Mouse (Mus musculus) adrenal gland, adult (tissue): ENCODE measurements around the gene Nxph3.
"Not testable (repeated sequence)": the region's sequence is repeated elsewhere in the genome, so short reads cannot be mapped to it uniquely, and the experiment has no call there.

Source experiments
- DNase-seq, 2 experiments: peaks; one replicate each; pipeline ENCODE4 v3.0.0; 2022 to 2023; ENCODE audit warnings: low spot score in 1 of 2; ENCODE audit not compliant: inconsistent age in 2 of 2

The Nxph3 gene

DNA sequence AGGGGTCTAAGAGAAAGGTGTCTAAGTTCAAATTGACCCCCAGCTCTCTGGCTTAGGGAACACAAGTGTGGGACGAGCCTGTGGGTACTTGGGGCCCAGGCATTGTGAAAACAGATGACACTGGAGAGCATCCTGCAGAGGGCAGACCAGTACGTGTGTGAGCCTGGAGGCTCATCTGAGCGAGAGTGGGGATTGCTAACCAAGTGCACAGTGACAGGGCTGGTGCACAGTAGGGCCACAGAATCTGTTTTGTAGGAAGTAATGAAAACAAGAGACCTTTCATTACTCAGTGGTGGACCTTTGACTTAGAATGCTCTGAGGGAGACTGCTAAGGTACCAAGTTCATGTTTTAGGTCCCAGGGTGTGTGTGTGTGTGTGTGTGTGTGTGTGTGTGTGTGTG lies 5.6 kb upstream of the Nxph3 start:
- peak in 1 of 2 experiments; percentile 23 for DNase-seq

DNA sequence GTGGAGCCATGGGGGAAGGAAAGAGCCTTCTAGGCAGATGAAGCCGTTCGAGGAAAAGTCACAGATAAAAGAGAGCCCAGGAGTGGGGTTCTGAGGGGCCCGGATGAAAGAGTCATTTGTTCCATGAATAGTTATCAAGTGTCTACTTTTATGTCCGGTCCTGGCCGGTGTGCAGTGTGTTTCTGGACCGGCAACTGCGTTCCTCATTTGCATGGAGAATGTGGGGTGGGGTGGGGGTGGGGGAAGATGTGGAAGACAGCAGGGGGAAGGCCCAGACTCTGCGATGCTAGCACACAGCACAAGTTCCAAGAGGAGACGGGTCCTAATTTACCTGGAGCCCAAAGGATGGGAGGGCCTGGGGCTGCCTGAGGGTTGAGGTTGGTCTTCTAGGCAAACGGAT lies 4.9 kb upstream of the Nxph3 start:
- DNase-seq = no peak

DNA sequence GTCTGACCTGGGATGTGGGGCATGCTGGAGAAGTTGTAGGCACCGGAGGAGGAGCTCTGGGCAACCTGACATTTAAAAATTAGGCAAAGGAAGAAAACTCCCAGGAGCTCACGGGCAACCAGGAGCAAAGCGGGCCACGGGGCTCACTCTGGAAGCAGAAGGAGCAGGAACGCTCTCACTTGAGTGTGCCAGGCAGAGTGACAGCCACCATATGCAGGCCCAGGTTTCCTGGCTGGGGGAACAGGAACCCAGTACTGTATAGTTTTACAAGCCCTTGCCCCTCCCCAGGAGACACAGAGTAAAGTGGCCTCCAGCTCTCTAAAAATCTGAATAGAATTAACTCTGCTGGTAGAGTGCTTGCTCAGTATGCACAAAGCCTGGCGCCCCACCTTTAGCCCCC lies 2.8 kb upstream of the Nxph3 start:
- no peak for DNase-seq

DNA sequence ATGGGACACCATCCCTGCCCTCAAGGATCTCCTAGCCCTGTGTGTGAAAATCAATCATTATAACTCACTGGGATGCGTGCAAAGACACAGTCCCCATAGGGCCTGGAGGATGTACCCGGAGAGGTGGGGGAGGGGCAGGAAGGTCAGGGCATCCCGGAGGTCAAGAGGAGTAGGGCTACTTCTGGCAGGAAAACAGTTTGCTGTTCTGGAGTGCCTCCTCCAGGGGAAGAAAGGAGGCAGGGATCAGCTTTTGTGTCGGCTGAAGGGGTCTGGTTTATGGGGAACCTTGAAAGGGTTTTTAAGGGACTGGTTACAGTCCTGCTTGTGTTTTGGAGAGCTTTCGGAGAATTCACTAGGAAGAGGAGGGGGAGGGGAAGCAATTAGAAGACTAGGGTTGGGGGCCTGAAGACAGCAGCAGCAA lies 2.1 kb upstream of the Nxph3 start:
- peak in 1 of 2 experiments; percentile 25 for DNase-seq

DNA sequence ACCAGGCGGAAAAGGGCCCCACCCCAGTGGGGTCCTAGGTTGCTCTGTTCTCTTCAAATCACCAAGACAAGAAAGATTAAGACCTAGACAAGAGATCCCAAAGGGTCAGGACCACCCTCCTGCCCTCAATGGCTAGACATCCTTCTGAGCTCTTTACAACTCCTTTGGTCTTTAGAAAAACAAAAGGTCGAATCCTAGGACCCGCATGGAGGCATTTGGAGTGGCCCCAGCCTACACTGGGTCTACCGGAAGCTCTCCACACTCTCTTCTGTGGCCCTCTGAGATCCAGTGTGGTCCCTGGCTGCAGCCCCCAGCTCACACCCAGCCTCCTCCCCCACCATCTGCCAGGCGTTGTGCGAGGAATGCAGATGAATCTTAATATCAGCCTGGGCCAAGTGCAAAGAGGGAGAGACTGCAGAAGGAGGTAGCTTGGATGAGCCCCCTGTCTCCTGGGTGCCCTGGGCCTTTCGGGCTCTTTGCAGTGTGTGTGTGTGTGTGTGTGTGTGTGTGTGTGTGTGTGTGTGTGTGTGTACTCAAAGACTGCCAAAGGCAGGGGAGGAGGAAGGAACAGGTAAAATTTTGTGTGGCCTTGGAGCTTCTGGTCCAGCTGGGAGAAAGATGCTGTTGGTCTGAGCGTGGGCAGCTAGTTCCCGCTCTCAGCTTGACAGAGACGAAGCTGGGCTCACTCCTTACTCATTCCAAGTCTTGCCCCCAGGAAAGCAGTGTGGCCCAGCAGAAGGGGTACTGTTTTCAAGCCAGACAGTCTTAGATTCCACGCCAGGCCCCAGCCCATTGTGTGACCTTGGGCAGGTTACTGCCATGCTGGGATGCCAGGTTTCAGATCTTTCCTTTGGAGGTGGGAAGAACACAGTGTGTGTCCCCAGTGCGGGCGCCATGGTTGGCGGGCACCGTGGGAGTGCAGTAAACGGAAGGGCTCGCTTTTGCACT lies 1.3 kb upstream of the Nxph3 start:
- DNase-seq = peak in 1 of 2 experiments; percentile 23

DNA sequence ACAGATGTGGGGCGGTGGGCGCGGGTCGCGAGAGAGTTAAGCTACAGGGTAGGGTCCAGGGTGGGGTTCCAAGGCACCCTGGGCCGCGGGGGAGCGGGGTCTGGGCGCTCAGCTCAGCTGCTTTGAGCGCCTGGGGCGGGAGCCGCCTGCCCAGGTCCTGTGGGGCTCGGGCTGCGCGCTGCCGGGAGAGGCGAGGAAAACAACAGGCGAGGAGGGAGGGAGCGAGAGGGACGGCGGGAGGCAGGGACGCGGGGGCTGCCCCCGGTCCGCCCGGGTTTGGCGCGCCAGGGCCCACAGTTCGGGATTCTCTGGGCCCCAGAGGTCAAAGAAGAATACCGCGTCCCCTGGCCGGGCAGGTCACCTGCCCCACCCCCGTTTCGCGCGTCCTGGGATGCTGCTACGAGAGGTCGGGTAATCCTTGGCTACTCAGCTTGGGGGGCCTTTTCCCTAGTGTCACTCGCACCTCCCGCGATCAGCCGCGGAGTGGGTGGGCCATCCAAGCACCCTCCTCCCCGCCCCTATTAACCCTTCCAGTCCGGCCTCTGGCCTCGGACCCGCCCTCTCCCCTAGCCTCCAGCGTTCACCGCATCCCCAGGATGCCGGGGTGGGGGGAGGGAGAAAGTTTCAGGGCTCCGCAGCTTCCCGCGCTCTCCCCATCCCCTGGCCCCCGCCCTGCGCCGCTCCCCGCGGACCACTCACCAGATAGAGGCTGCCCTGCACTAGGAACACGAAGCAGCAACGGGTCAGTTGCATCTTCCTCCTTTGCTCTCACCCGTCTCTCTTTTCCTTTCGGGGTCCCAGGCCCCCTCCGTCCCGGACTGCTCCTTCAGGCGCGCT lies 691 bp downstream of the Nxph3 start:
- peak in 1 of 2 experiments; percentile 54 for DNase-seq

DNA sequence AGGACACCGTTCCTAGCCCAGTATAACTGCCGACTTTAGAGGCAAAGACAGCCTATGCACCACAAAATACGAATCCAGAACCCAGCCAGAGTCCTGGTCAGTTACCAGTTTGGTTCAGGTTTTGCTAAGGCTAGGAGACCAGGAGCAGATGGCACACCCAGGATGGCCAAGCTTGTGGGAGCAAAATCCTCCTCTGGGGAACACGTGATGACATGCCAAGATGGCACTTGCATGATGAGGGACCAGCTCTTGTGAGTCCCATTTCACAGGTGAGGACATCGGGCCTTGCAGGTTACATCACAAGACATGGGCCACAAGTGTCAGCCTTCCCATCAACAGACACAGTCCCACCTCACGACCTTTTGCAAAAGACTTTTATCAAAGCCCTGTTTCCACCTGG lies 2.0 kb downstream of the Nxph3 start:
- no peak for DNase-seq

DNA sequence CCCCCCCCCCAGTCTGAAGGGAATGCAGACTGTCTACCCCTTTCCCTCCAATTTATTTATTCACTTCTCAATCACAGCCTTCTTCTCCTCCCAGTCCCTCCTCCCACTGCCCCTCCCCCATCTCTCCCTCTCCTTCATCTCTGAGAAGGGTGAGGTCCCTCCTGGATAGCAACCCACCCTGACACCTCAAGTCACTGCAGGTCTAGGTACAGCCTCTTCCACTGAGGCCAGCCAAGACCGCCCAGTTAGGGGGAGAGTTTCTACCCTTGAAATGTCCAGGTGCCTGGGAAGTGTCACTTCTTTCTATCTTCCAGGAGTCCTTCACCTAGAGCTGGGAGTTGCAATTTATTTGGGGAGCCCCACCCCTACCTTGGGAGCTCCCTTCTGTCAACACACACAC lies 2.5 kb downstream of the Nxph3 start:
- DNase-seq = peak in 1 of 2 experiments; percentile 20

DNA sequence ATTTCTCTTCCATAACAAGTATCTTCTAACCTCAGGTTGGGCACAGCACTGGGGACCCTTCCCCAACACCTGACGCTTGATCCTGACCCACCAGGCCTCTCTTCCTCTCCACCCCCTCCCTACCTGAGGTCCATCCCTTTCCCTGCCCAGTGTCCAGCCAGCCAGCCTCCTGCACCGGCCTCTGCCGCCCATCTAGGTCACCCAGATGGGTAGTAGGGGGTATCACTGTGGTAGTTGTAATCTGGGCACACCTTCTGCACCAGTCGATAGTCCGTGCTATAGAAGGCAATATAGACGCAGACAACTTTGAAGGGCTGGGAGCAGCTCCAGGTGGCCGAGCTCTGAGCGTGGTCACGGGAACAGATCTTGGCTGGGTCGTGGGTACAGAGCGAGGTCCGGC lies 3.7 kb downstream of the Nxph3 start:
- peak in 1 of 2 experiments; percentile 22 for DNase-seq

DNA sequence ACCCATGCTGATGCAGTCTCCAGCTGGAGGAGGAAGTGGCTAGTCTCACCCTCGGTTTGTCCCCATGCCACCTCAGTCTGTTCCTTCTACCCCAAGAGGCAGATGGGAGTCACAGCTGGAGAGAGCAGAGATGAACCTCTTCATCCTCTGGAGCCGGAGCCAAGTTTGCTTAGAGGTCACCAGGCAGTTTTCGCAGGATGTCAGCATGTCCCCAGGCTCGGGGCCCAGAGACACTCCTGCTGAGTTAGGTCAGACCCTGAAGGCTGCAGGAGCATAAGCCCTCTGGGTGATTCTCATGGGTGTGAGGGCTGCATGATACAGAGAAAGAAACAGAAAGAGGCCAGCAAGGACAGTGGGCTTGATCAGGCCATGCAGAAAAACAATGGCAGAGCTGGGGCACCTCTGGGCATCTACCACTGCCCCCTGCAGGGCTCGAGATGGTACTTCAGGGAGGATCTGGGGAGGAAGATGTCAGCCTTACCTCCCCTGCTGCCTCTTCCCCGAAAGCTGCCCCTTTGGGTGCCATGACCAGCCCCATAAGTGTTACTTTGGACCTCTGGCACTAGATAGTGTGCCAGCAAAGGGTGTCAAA lies 5.1 kb downstream of the Nxph3 start:
- peak; percentile 62 to 82 for DNase-seq

DNA sequence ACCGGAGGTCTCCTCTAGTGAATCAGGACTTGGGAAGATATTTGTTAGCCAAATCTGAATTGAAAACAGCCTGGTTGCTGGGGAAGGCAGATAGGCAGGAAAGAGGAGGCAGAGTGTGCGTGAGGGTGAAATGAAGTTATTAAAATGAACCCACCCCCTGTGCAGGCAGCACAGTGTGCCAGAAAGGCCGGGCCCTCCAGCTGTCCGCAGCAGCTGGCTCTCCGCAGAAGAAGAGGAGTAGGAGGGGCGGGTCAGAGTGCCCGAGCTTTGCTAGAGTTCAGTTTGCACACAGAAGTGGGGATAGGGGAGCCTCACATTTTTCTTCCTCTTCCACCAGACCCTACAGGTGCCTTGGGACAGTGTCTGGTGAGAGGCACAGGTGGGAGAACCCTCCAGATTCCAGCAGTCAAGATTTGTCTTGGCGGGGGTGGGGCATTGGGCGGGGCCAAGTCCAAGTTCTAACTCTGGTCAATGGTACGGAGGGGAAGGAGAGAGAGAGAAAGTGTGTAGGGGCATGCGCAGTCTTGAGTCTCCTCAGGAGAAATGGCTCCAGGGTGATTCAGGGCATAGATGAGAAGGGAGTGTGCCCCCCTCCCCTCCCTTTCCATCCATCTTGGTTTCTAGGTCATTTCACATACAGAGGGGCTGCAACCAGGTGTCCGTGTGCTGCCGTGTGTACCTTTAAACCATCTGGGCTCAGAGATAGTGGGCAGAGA lies 6.0 kb downstream of the Nxph3 start:
- DNase-seq = no peak

DNA sequence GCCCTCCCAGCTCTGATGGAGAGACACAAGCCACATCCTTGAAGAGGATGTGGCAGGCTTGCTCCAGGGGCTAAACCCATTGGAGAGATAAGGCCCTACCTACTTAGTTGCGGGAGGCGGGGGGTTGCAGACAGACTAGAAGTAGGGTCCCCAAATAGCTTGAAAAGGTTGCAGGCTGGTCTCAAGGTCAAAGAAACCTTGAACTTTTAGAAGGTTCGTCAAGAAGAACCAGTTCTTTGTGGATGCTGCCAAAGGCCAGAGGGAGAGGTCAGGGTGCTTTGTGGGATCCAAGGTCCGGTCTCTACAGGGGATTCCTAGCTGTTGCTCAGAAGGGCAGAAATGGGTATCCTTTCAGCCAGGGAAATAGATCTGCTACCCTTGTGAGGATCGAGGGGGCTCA lies 6.6 kb downstream of the Nxph3 start:
- peak; percentile 52 to 72 for DNase-seq

DNA sequence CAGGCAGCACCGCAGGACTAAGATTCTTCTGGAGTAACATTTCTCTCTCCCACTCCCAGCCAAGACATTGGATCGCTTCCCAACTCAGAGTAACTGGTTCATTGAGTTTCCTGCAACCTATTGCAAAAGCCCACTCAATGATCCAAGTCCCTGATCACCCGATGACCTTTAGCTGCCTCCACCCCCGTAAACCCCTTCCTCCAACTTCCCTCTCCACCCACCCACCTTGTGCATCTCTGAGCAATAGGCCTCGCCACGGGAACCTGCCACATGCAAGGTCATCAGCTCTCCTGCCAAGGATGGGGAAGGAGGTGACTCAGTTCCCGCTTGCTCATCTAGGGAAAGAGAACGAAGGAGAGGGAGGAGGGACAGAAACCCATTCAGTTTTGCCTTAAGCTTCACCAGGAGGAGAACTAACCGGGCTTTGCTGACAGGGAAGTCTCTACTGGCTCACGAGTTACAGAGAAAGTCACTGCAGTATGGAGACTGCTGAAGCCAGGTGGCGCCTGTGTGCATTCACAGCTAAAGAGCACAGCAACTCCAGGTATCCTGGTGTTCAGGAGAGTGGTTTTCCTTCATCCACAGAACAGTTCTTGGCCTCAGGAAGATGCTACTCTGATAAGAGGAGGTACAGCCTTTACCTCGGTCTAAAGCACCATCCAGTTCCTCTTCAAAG lies 7.2 kb downstream of the Nxph3 start:
- peak; percentile 87 to 94 for DNase-seq

DNA sequence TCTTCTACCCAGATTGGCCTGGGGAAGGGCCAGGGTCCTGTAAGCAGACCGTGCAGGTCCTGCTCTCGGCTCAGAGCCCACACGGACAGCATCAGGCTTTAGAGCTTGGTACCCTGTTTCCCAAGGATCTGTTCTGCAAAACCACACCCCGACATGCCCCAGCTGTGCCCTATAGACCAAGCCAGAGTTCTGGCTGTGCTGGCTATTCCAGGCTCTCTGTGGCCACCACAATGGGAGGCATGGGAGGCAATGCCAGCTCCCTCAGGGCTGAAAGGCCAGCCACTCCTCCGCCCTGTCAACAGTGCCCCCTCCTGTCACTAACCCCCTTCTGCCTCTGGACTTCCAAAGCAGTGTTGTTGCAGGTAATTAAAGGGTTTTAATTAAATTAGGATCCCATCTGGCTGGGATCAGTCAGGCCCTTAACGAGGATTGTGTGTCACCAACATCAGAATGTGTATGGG lies 10.1 kb downstream of the Nxph3 start:
- DNase-seq = peak in 1 of 2 experiments; percentile 52

DNA sequence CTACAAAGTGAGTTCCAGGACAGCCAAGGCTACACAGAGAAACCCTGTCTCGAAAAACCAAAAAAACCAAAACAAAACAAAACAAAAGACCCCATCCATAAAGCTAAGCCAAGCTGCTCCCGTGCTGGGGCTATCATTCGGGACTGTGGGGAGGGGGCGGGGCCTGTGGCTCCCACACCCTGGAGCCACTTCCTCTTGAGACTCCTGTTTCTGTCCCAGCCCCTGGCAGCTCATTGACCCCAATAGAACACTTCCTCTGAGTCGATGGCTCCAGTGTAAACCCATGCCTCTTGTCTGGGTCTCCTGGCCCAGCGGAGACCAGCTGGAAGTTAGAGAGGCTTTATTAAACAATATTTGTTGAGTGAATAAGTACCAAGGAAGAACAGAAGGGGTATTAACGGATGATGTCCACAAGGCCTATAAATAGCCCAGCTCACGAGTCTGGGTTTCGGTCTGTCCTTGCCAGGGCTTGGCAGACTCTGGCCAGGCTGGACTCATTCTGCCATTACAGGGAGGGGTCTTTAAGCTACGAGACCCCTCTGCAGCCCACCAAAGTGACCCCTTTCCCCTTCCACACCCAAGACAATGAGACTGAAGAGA lies 10.7 kb downstream of the Nxph3 start:
- DNase-seq = peak in 1 of 2 experiments; percentile 55

DNA sequence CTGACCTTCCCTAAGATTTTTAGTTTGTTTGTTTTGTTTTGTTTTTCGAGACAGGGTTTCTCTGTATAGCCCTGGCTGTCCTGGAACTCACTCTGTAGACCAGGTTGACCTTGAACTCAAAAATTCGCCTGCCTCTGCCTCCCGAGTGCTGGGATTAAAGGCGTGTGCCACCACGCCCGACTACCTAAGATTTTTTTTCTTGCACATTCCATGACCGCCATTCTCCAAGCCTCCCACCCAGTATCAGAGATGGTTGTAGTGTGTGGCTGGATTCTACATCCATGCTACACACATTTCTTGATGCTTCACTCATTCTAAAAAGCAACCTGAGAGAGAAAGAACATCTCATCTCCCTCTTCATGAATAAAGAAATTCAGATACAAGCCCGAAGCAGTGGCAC lies 12.5 kb downstream of the Nxph3 start:
- not testable (repeated sequence) for DNase-seq

DNA sequence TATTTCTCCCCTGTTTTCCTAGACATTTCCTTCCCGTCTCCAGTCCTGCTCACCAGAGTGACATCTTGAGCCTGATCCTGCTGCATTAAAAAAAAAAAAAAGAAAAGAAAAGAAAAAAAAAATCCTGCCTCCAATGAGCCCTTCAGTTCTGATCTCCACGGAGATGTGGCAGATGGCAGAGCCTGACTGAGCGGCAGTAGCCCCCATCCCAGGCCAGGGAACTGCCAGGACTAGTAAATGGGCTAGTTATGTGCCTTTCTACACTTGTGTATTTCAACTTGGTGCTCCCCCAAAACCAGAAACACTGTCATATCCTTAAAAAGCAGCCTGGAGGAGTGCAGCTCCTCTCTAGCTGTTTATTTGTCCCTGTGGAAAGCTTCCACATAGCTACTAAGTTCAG lies 13.5 kb downstream of the Nxph3 start:
- no peak for DNase-seq

DNA sequence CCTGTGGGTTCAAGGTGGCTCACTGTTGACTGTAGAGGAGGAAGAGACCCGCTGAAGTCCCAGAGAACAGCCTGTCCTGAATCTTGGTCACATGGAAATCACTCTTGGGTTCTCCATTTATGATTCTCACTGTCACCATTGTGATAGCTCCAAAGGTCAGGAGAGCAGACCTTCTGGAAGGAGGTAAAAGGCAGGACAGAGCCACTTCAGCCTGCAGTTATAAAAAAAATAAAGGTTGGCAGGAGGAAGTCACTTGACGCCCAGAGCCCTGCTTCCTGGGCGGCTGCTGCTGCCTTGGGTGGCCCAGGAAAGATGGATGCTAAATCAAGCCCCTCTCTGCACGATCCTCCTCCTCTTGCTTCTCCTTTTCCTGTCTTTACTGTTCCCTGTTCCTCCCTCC lies 14.0 kb downstream of the Nxph3 start:
- DNase-seq = no peak

DNA sequence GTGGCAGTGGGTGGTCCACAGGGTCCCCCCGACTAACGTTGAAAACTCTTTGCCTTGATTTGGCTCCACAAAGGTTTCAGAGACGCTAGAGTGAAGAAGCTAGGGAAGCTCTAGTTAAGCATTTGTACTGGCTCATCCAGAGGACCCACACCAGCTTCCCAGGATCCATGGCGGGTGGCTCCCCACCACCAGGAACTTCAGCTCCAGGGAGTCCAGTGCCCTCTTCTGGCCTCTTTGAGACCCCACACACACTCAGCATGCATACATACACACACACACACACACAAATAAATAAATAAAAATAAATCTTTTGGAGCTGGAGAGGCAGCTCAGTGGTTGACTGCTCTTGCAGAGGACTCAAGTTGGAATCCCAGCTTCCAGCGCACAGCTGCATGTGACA lies 16.4 kb downstream of the Nxph3 start:
- DNase-seq = no peak

DNA sequence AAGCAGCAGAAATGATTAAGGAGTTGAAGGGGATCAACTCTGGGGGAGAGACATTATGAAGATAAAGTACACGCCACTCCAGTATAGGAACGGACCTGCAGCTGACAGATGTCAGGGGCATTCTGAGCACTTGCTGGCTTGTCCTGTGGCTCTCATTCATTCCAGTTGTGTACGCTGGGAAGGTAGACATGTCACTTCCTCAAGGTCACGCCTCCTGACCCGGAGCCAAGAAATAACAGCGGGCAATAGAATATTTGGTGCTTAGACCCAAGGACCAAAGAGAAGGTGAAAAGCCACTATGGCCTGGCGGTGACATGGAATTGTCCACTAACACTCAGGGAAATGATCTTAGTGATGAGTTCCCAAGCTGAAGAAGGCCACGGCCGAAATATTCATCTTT lies 18.5 kb downstream of the Nxph3 start:
- DNase-seq = peak; percentile 67 to 81
